Mouse (Mus musculus) thymus, postnatal 10 days (tissue): ENCODE measurements around the gene Manbal.

Experiments used
- DNase-seq, 2 experiments: peaks; one replicate each; pipeline ENCODE4 v3.0.0; 2021; ENCODE audit warnings: low spot score in 2 of 2

The Manbal gene

GRCm38 (mm10) chr2:157434497-157434896 lies 67.1 kb downstream of the Manbal start:
- no peak for DNase-seq

GRCm38 (mm10) chr2:157436496-157436895 lies 69.1 kb downstream of the Manbal start:
- no peak for DNase-seq

GRCm38 (mm10) chr2:157437123-157437522 lies 69.7 kb downstream of the Manbal start:
- DNase-seq, result no peak

- DNase-seq, result no peak
Measured at GRCm38 (mm10) chr2:157441363-157441762, 74.0 kb downstream of the Manbal start.
